Mouse (Mus musculus) right cerebral cortex, adult 18-20 months (tissue): ENCODE data around the gene Utrn.

ENCODE experiments used
- DNase-seq: peaks from one replicate; pipeline ENCODE4 v3.0.0; 2022; ENCODE audit warnings: mixed read lengths

Gene Utrn

GRCm38 (mm10) chr10:12792049-12792448, 77.1 kb downstream of the Utrn start:
- DNase-seq = no peak

- DNase-seq = no peak
Measured at GRCm38 (mm10) chr10:12790881-12791280, 78.3 kb downstream of the Utrn start.

GRCm38 (mm10) chr10:12788529-12788928, 80.6 kb downstream of the Utrn start:
- no peak for DNase-seq

DNA sequence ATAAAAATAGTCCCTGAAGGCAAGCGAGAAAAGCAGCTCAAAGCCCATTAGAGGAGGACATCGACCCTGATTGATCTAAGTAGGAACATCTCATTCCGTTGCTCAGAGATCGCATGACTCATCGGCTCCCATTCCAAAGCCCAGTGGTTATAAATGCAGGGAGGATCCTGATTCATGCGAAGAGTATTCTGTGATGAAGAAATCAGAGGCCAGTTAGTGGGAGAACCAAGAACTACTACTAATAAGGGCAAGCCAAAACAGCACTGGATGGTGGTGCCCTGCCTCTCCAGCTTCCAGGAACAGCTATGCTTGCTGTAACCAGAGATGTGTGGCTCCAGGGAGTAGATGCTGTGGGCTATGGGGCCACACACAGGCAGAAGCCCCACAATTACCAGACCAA, 81.2 kb downstream of the Utrn start:
- DNase-seq = no peak

DNA sequence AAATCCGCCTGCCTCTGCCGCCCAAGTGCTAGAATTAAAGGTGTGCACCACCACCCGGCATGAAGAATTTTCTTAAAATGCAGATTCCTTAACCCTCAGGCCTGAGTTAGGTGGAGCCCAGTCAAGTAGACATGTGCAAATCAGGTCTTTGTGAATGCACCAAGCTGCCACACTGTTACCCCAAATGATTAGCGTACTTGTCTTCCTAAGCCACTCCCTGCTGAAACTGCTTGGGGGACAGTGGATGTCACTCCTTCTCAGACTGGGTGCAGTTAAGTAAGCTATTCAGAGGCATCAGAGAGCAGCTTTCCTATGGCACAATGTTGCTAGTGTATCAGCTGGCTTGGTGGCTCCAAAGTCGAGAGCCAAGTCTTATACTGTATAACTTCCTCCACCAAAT, 83.9 kb downstream of the Utrn start:
- DNase-seq = no peak

DNA sequence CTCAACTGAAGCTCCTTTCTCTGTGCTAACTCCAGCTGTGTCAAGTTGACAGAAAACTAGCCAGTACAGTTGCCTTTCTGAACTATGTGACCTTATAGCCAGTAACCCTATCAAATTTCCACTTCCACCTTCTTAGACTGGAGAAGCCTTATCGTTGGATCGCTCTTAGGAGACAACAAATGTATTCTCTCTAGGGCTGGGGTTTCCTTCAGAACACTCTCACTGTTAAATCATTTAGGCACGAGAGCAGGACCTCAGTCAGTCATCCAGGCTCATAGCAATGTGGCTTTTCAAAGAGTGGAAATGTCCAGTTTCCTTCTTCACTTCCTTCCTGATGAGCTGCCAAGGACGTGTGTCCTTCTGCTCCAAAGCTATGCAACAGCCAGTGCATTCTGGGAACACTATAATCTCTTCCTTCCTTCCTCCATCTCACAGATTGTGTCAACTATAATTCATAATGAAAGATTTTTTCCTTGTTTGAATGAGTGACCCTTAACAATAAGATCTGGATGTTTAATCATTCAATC, 87.7 kb downstream of the Utrn start:
- DNase-seq = no peak

DNA sequence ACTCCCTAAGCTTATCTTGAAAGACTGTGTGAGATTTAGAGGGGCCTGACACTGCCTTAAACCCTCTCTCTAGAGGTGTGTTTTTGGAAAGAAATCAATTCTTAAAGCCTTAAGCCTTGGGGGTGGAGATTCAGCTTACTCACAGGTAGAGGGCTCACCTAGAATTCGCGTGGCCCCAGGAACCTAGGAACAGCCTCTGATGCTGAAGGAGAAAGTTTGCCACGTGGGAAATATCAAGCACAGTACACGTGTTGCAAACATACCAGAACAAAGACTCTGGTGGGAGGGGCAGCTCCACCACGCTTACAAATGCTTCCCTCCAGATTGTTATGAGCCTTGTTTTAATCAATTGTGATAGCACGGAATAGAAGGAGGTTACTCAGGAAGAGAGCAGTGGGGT, 96.0 kb downstream of the Utrn start:
- no peak for DNase-seq

DNA sequence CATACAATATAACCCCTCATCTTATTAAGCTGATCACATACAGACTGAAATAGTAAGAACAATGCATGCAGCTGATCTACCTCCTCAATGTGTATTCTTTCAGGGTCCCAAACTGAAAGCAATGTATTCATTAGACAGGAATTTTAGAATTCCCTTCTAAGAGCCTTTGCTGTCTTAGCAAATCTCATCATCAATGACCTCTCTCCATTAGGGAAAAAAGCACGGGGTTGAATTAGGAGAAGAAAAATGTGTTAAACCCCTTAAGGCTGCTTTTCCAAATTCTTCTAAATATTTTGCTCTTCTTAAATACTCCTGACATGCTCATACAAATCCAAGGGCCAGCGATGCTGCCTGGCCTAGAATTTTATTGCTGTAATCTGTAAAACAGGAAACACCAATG, 97.7 kb downstream of the Utrn start:
- no peak for DNase-seq

- no peak for DNase-seq
Measured at GRCm38 (mm10) chr10:12762668-12763067, 106.5 kb downstream of the Utrn start.

GRCm38 (mm10) chr10:12758702-12758988, 110.5 kb downstream of the Utrn start:
- DNase-seq = no peak

GRCm38 (mm10) chr10:12757943-12758701, 111.0 kb downstream of the Utrn start:
- peak; percentile 22 for DNase-seq

DNA sequence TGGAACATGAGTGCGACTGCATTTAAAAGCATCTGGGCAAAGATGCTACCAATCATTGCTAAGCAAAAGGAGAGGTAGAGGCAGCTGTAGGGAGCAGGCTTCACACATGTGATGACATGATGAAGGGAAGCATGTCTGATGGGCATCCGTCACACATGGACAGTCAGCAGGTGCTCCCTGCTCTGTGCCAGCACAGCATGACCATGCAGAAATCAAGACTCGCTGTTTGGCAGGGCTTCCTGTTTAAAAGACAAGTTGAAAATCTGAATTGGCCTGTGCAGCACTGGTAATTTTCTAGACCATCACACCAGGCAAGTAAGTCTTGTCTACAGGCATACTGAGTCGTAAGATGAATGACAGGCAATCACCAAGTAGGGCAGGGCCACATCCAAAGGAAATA, 112.5 kb downstream of the Utrn start:
- DNase-seq = no peak

- no peak for DNase-seq
Measured at GRCm38 (mm10) chr10:12754911-12755310, 114.3 kb downstream of the Utrn start.

DNA sequence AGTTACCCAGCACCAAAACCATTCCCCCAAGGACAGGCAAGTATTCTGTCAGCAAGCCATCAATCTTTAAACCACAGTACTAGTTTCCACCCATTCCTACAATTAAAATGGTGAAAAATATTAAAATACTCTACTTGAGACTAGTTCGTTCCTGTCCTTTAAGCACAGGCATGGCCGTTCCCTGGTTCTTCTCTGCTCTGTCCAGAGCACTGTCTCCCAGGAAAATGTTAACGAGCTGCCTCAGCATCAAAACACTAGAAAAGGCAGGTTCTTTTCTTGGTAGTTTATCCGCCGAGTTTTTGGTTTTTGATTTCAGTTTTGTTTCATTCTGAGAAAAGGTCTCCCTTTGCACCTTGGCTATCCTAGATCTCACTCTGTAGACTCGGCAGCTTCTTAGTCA, 115.0 kb downstream of the Utrn start:
- no peak for DNase-seq

- no peak for DNase-seq
Measured at GRCm38 (mm10) chr10:12743717-12744116, 125.4 kb downstream of the Utrn start.

- DNase-seq = no peak
Measured at GRCm38 (mm10) chr10:12739302-12739987, 129.7 kb downstream of the Utrn start.

DNA sequence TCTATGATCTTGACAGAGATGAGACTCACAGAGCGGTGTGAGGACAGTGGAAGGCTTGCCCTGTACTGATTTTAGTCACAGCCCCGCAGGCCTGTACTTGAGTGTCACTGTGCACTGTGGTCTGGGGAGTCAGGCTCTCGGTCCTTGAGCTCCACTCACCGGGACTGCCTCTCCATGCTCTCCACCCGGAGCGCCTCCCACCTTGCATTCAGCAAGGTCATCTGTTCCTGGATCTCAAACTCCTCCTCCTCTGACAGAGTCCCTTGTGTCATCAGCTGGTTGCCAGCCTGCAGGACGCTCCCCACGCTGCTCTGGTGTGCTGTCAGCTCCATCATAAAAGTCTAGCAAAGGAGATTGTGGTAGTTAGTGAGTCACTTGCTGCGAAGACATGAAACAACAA, 131.2 kb downstream of the Utrn start:
- DNase-seq = no peak

GRCm38 (mm10) chr10:12736861-12737835, 132.0 kb downstream of the Utrn start:
- DNase-seq = no peak

- DNase-seq = no peak
Measured at GRCm38 (mm10) chr10:12735695-12736094, 133.5 kb downstream of the Utrn start.

- DNase-seq = no peak
Measured at GRCm38 (mm10) chr10:12731459-12731858, 137.7 kb downstream of the Utrn start.

DNA sequence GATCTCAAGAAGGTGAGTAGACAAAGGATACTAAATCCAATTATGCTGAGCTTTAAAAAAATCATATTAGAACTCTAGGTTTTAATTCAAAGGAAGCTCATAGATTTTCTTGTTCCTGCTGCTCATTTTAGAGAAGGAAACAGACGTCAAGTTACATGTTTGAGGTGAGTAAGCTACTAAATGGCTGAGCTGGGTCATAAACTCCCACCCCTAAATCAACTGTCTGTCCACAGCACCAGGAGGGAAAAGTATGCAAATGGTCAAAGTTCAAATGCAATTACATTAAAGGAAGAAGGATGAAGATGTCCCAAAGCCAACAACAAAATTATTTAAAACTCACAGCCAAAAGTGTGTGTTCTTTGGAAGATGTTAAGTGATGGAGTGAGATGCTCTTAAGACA, 139.5 kb downstream of the Utrn start:
- no peak for DNase-seq

- no peak for DNase-seq
Measured at GRCm38 (mm10) chr10:12729033-12729432, 140.1 kb downstream of the Utrn start.

DNA sequence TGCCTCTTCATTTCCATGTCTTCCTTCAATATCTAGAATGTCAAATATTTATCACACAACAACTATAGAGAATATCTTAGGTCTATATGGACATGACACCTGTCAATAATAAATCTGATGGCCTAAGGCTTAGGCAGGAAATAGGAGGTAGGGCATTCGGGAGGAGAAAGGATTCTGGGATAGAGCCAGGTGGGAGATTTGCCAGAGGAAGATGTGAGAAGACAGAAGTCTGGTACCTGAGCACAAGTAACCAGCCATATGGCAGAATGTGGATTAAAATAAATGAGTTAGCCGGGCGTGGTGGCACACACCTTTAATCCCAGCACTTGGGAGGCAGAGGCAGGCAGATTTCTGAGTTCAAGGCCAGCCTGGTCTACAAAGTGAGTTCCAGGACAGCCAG, 141.3 kb downstream of the Utrn start:
- no peak for DNase-seq
